Mouse (Mus musculus) spleen, adult 2 months (tissue): Measurements from ENCODE around the gene Wasf2. TPM values are rescaled to one million over a fixed set of nuclear protein-coding genes. Genes with fewer than 3 reads are reported as not detected.

ENCODE experiments used
- DNase-seq, 2 experiments: peaks; one replicate each; pipeline versions ENCODE4 v3.0.0 to v3.0.0-alpha.2; 2012 to 2021; ENCODE audit warnings: low spot score in 2 of 2, low read depth in 1 of 2
- H3K27ac ChIP-seq: fragments of 200-500 bp; 2 replicates; pipeline ENCODE4 v1.5.1; 2012; ENCODE audit warnings: low read length, inconsistent platforms; ENCODE audit not compliant: insufficient read depth
- H3K27me3 ChIP-seq: fragments of 200-500 bp; 2 replicates; pipeline ENCODE4 v1.6.1; 2012; ENCODE audit warnings: mild to moderate bottlenecking, moderate library complexity, low read length, inconsistent platforms; ENCODE audit not compliant: control insufficient read depth, insufficient read depth
- H3K36me3 ChIP-seq: fragments of 200-500 bp; 2 replicates; pipeline ENCODE4 v1.6.1; 2012; ENCODE audit warnings: mild to moderate bottlenecking, low read length, inconsistent platforms; ENCODE audit not compliant: control insufficient read depth, insufficient read depth
- H3K4me1 ChIP-seq: fragments of 200-500 bp; 2 replicates; pipeline ENCODE4 v1.6.1; 2011; ENCODE audit warnings: inconsistent platforms; ENCODE audit not compliant: control insufficient read depth, insufficient read depth, insufficient read length
- H3K4me3 ChIP-seq: fragments of 200-500 bp; 2 replicates; pipeline ENCODE4 v1.5.1; 2011; ENCODE audit warnings: mild to moderate bottlenecking, inconsistent platforms; ENCODE audit not compliant: insufficient read depth, insufficient read length; ENCODE audit errors: extremely low read depth
- CTCF ChIP-seq: fragments of 200-500 bp; IDR thresholded peaks from 2 replicates; pipeline ENCODE4 v1.5.1; 2011; ENCODE audit warnings: mild to moderate bottlenecking, inconsistent platforms; ENCODE audit not compliant: insufficient read depth, insufficient read length, insufficient replicate concordance; ENCODE audit errors: extremely low read depth
- POLR2A ChIP-seq: fragments of 200-500 bp; IDR thresholded peaks from 2 replicates; pipeline ENCODE4 v1.6.1; 2011; ENCODE audit warnings: low read depth, low read length, inconsistent platforms
- WGBS: fragments of 180-500 bp; shearing (Covaris S2); methylation state at CpG from one replicate; pipeline ENCODE4 v1.1.7; 2018; 5-methylcytosine and 5-hydroxymethylcytosine counted together
- polyA plus RNA-seq: library from polyadenylated mRNA; depleted of rRNA; stranded (reverse); fragments of >200 nt; gene quantifications from 2 replicates; pipeline ENCODE4 v1.2.3, GENCODE M21; 2012

Gene Wasf2
- polyA plus RNA-seq, 1 experiment = 76.2 TPM

- peak overlapping the region; percentile 72 for H3K27ac ChIP-seq
- no peak overlapping the region for H3K4me3 ChIP-seq
- peaks cover 3% of the 10 kb centered on the region; the same call in 1 of the 2 replicates for H3K4me1 ChIP-seq
- 65% methylated on average over 18 of the region's 18 CpGs for WGBS
- DNase-seq = no peak
- no peaks in the 10 kb centered on the region for H3K36me3 ChIP-seq
- TF ChIP-seq POLR2A (no peak), CTCF (no peak)
- no peaks in the 10 kb centered on the region for H3K27me3 ChIP-seq
These were observed 12.5 kb upstream of the Wasf2 start for GRCm38 (mm10) chr4:133117556-133118411.

GRCm38 (mm10) chr4:133118775-133119375 is 11.4 kb upstream of the Wasf2 start:
- DNase-seq = no peak
- H3K4me1 ChIP-seq = peaks cover 3% of the 10 kb centered on the region; the same call in 1 of the 2 replicates
- H3K27me3 ChIP-seq = no peaks in the 10 kb centered on the region
- WGBS = 86% methylated on average over 6 of the region's 6 CpGs
- no peak overlapping the region for H3K4me3 ChIP-seq
- TF ChIP-seq POLR2A (no peak), CTCF (no peak)
- no peaks in the 10 kb centered on the region for H3K36me3 ChIP-seq
- no peak overlapping the region for H3K27ac ChIP-seq

GRCm38 (mm10) chr4:133119579-133119978 is 10.7 kb upstream of the Wasf2 start:
- TF ChIP-seq POLR2A = no peak
- TF ChIP-seq CTCF = no peak
- peaks cover 3% of the 10 kb centered on the region; the same call in 1 of the 2 replicates for H3K4me1 ChIP-seq
- WGBS = 95% methylated on average over 6 of the region's 6 CpGs
- H3K36me3 ChIP-seq = no peaks in the 10 kb centered on the region
- H3K27me3 ChIP-seq = no peaks in the 10 kb centered on the region
- no peak for DNase-seq
- no peak overlapping the region for H3K27ac ChIP-seq
- no peak overlapping the region for H3K4me3 ChIP-seq

- WGBS = 69% methylated on average over 10 of the region's 11 CpGs
- Histone ChIP-seq H3K4me1 (peaks cover 3% of the 10 kb centered on the region; the same call in 1 of the 2 replicates), H3K27me3 (no peaks in the 10 kb centered on the region), H3K27ac (no peak overlapping the region), H3K36me3 (no peaks in the 10 kb centered on the region), H3K4me3 (no peak overlapping the region)
- DNase-seq = no peak
- TF ChIP-seq CTCF (no peak), POLR2A (no peak)
These were observed 9.4 kb upstream of the Wasf2 start for GRCm38 (mm10) chr4:133120833-133121321.

GRCm38 (mm10) chr4:133121416-133121815 is 8.9 kb upstream of the Wasf2 start:
- no peak for DNase-seq
- Histone ChIP-seq H3K4me1 (peaks cover 3% of the 10 kb centered on the region; the same call in 1 of the 2 replicates), H3K4me3 (no peak overlapping the region), H3K27me3 (no peaks in the 10 kb centered on the region), H3K27ac (no peak overlapping the region), H3K36me3 (no peaks in the 10 kb centered on the region)
- 87% methylated on average over 1 of the region's 1 CpGs for WGBS
- TF ChIP-seq POLR2A (no peak), CTCF (no peak)

GRCm38 (mm10) chr4:133121974-133122637 is 8.2 kb upstream of the Wasf2 start:
- H3K27ac ChIP-seq = peak overlapping the region; percentile 19; the same call in 1 of the 2 replicates
- H3K4me3 ChIP-seq = no peak overlapping the region
- no peak for TF ChIP-seq CTCF
- no peak for TF ChIP-seq POLR2A
- no peaks in the 10 kb centered on the region for H3K27me3 ChIP-seq
- no peak for DNase-seq
- 20% methylated on average over 5 of the region's 5 CpGs for WGBS
- H3K36me3 ChIP-seq = no peaks in the 10 kb centered on the region
- H3K4me1 ChIP-seq = peaks cover 3% of the 10 kb centered on the region; the same call in 1 of the 2 replicates

- Histone ChIP-seq H3K36me3 (no peaks in the 10 kb centered on the region), H3K27me3 (no peaks in the 10 kb centered on the region), H3K4me3 (no peak overlapping the region), H3K4me1 (peaks cover 5% of the 10 kb centered on the region; the same call in 1 of the 2 replicates), H3K27ac (no peak overlapping the region)
- no peak for TF ChIP-seq POLR2A
- no peak for TF ChIP-seq CTCF
- 83% methylated on average over 3 of the region's 3 CpGs for WGBS
- DNase-seq = no peak
These were observed 3.2 kb upstream of the Wasf2 start for GRCm38 (mm10) chr4:133127079-133127478.
